Mouse (Mus musculus) neural tube, embryonic 11.5 days (tissue): ENCODE results near the gene Pcgf2. TPM values are rescaled to one million over a fixed set of nuclear protein-coding genes. Genes with fewer than 3 reads are reported as not detected.
A peak's percentile ranks its signal among the peaks of the same experiment; 100 is the strongest.
"Not testable (repeated sequence)": the region's sequence is repeated elsewhere in the genome, so short reads cannot be mapped to it uniquely, and the experiment has no call there.

Experiments
- ATAC-seq: fragments of 200-750 bp; cut with Nextera tagmentation; 2 replicates; pipeline ENCODE4 v1.8.0; 2017; ENCODE audit warnings: moderate number of reproducible peaks, mild to moderate bottlenecking, moderate TSS enrichment, moderate library complexity; ENCODE audit not compliant: insufficient read depth, low FRiP score, low TSS enrichment
- DNase-seq: peaks from one replicate; pipeline ENCODE4 v3.0.0-alpha.2; 2015; ENCODE audit warnings: low spot score
- H3K27ac ChIP-seq: fragments of 300-500 bp; sonication (generic); 2 replicates; pipeline ENCODE4 v1.5.1; 2014; ENCODE audit warnings: low read depth, mild to moderate bottlenecking, low read length
- H3K27me3 ChIP-seq: fragments of 300-500 bp; sonication (generic); 2 replicates; pipeline ENCODE4 v1.6.1; 2014; ENCODE audit warnings: mild to moderate bottlenecking, low read length, mixed read lengths; ENCODE audit not compliant: control insufficient read depth, insufficient read depth
- H3K36me3 ChIP-seq: fragments of 300-500 bp; sonication (generic); 2 replicates; pipeline ENCODE4 v1.6.1; 2014; ENCODE audit warnings: mild to moderate bottlenecking, low read length, moderate library complexity, mixed read lengths; ENCODE audit not compliant: control insufficient read depth, insufficient read depth
- H3K4me1 ChIP-seq: fragments of 300-500 bp; sonication (generic); 2 replicates; pipeline ENCODE4 v1.6.1; 2014; ENCODE audit warnings: low read length, mixed read lengths; ENCODE audit not compliant: control insufficient read depth, insufficient read depth
- H3K4me2 ChIP-seq: fragments of 300-500 bp; sonication (generic); 2 replicates; pipeline ENCODE4 v1.6.1; 2014; ENCODE audit warnings: low read depth, mild to moderate bottlenecking, moderate library complexity
- H3K4me3 ChIP-seq: fragments of 300-500 bp; sonication (generic); 2 replicates; pipeline ENCODE4 v1.5.1; 2014; ENCODE audit warnings: low read depth, low read length
- H3K9ac ChIP-seq: fragments of 300-500 bp; sonication (generic); 2 replicates; pipeline ENCODE4 v1.6.1; 2014; ENCODE audit warnings: mild to moderate bottlenecking, low read length
- H3K9me3 ChIP-seq: fragments of 300-500 bp; sonication (generic); 2 replicates; pipeline ENCODE4 v1.6.1; 2016; ENCODE audit warnings: low read length; ENCODE audit not compliant: control insufficient read depth
- WGBS: fragments of 180-500 bp; shearing (Covaris S2); extraction: QIAGEN DNeasy Blood & Tissue Kit; methylation state at CpG from one replicate; pipeline ENCODE4 v1.1.7; 2014; 5-methylcytosine and 5-hydroxymethylcytosine counted together
- polyA plus RNA-seq: library from polyadenylated mRNA; unstranded; fragments of >200 nt; fragmentation: Nextera tagmentation; extraction: Ambion mirVana; gene quantifications from 2 replicates; pipeline ENCODE4 v1.2.1, GENCODE M21; 2014

Gene Pcgf2
- polyA plus RNA-seq, 1 experiment from 2014 or later: 17.8 TPM

DNA sequence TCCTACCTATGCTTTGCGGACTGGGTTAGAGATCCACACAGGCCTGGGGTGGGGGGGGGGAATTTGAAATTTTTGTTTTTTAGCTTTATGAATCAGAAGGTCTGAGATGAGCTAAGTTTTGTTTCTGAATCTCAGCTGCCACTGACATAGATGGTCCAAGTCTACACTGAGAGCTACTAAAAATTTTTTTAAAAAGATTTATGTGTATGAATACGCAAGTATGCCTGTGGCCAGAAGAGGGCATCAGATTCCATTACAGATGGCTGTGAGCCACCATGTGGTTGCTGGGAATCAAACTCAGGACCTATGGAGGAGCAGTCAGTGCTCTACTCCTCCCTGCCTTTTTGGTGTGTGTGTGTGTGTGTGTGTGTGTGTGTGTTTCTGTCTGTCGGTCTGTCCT lies 14.1 kb upstream of the Pcgf2 start:
- peaks cover 7% of the 10 kb centered on the region for H3K36me3 ChIP-seq
- ATAC-seq: no peak
- H3K9ac ChIP-seq: no peak overlapping the region
- H3K4me1 ChIP-seq: no peaks in the 10 kb centered on the region
- no peak overlapping the region for H3K4me3 ChIP-seq
- no peak for DNase-seq
- H3K27ac ChIP-seq: no peak overlapping the region
- WGBS: 95% methylated on average over 3 of the region's 3 CpGs
- no peaks in the 10 kb centered on the region for H3K27me3 ChIP-seq
- no peaks in the 10 kb centered on the region for H3K9me3 ChIP-seq
- H3K4me2 ChIP-seq: no peak overlapping the region

GRCm38 (mm10) chr11:97713896-97714295 lies 13.6 kb upstream of the Pcgf2 start:
- H3K36me3 ChIP-seq: peaks cover 7% of the 10 kb centered on the region
- ATAC-seq: no peak
- H3K4me3 ChIP-seq: no peak overlapping the region
- H3K27ac ChIP-seq: no peak overlapping the region
- no peak overlapping the region for H3K4me2 ChIP-seq
- no peak for DNase-seq
- H3K4me1 ChIP-seq: no peaks in the 10 kb centered on the region
- H3K9ac ChIP-seq: no peak overlapping the region
- no peaks in the 10 kb centered on the region for H3K9me3 ChIP-seq
- 91% methylated on average over 8 of the region's 8 CpGs for WGBS
- H3K27me3 ChIP-seq: no peaks in the 10 kb centered on the region

DNA sequence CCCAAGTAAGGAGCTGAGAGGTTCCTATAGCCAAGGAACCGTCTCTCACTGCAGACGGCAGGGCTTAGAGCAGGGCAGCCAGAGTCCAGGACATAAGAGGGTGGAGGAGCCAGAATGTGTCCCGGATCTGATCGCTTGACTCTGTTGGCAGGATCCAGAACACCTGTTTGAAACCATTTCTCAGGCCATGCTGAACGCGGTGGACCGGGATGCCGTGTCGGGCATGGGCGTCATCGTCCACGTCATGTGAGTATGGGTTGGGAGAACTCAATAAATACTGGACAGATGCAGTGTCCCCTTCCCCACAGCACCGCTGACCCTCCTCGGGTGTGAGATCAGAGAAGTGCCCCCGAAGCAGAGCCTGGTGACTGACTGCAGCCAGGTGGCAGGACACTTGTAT lies 12.0 kb upstream of the Pcgf2 start:
- Histone ChIP-seq H3K4me2 (no peak overlapping the region), H3K36me3 (peaks cover 4% of the 10 kb centered on the region), H3K9me3 (no peaks in the 10 kb centered on the region), H3K9ac (no peak overlapping the region), H3K27ac (no peak overlapping the region), H3K4me3 (no peak overlapping the region), H3K27me3 (no peaks in the 10 kb centered on the region), H3K4me1 (no peaks in the 10 kb centered on the region)
- DNase-seq (no peak), ATAC-seq (no peak)
- 95% methylated on average over 15 of the region's 15 CpGs for WGBS

- no peak overlapping the region for H3K4me3 ChIP-seq
- no peak overlapping the region for H3K27ac ChIP-seq
- peaks cover 10% of the 10 kb centered on the region for H3K36me3 ChIP-seq
- no peaks in the 10 kb centered on the region for H3K4me1 ChIP-seq
- DNase-seq (no peak), ATAC-seq (no peak)
- 83% methylated on average over 13 of the region's 13 CpGs for WGBS
- no peak overlapping the region for H3K9ac ChIP-seq
- no peak overlapping the region for H3K4me2 ChIP-seq
- H3K27me3 ChIP-seq: no peaks in the 10 kb centered on the region
- no peaks in the 10 kb centered on the region for H3K9me3 ChIP-seq
These were observed 11.1 kb upstream of the Pcgf2 start for GRCm38 (mm10) chr11:97711200-97711900.

GRCm38 (mm10) chr11:97710067-97710466 lies 9.8 kb upstream of the Pcgf2 start:
- peaks cover 10% of the 10 kb centered on the region for H3K36me3 ChIP-seq
- H3K4me2 ChIP-seq, H3K27me3 ChIP-seq, ATAC-seq, DNase-seq, H3K27ac ChIP-seq, H3K4me3 ChIP-seq, H3K4me1 ChIP-seq, H3K9me3 ChIP-seq, H3K9ac ChIP-seq: not testable (repeated sequence)
- WGBS: 90% methylated on average over 2 of the region's 2 CpGs

GRCm38 (mm10) chr11:97703039-97703826 lies 2.9 kb upstream of the Pcgf2 start, which contains the start of gene Psmb3:
Gene Psmb3, plus strand, starts transcription at chr11:97703399.
- H3K9me3 ChIP-seq: no peaks in the 10 kb centered on the region
- H3K9ac ChIP-seq: peak within 1 kb of the TSS; percentile 84
- peaks cover 7% of the 10 kb centered on the region for H3K36me3 ChIP-seq
- peak within 1 kb of the TSS; percentile 79 for H3K27ac ChIP-seq
- H3K4me3 ChIP-seq: peak within 1 kb of the TSS; percentile 83
- ATAC-seq: peak; percentile 77
- under 1% methylated on average over 35 of the region's 35 CpGs for WGBS
- peak within 1 kb of the TSS; percentile 93 for H3K4me2 ChIP-seq
- DNase-seq: peak; percentile 95
- H3K27me3 ChIP-seq: no peaks in the 10 kb centered on the region
- peaks cover 26% of the 10 kb centered on the region for H3K4me1 ChIP-seq

GRCm38 (mm10) chr11:97702393-97702745 lies 2.1 kb upstream of the Pcgf2 start:
- H3K4me2 ChIP-seq: peak overlapping the region; percentile 93
- peak overlapping the region; percentile 79 for H3K27ac ChIP-seq
- peak overlapping the region; percentile 83 for H3K4me3 ChIP-seq
- H3K4me1 ChIP-seq: peaks cover 35% of the 10 kb centered on the region
- H3K36me3 ChIP-seq: peaks cover 7% of the 10 kb centered on the region
- WGBS: under 1% methylated on average over 24 of the region's 24 CpGs
- no peaks in the 10 kb centered on the region for H3K9me3 ChIP-seq
- peak; percentile 89 for DNase-seq
- H3K9ac ChIP-seq: peak overlapping the region; percentile 66
- H3K27me3 ChIP-seq: no peaks in the 10 kb centered on the region
- no peak for ATAC-seq

- no peak for DNase-seq
- no peak overlapping the region for H3K27ac ChIP-seq
- no peaks in the 10 kb centered on the region for H3K27me3 ChIP-seq
- H3K4me1 ChIP-seq: peaks cover 41% of the 10 kb centered on the region
- peak overlapping the region; percentile 83 for H3K4me3 ChIP-seq
- no peak for ATAC-seq
- no peaks in the 10 kb centered on the region for H3K9me3 ChIP-seq
- WGBS: 54% methylated on average over 15 of the region's 15 CpGs
- H3K36me3 ChIP-seq: peaks cover 1% of the 10 kb centered on the region; the same call in 1 of the 2 replicates
- peak overlapping the region; percentile 93 for H3K4me2 ChIP-seq
- H3K9ac ChIP-seq: no peak overlapping the region
These were observed 1.5 kb upstream of the Pcgf2 start for GRCm38 (mm10) chr11:97701581-97702392.
